Mouse (Mus musculus) B cell, adult 2 months (primary cell): ENCODE measurements at regions not wholly inside any gene's neighbourhood (a gene's known extent, or its start where the extent isn't known, plus 50 kb on each side); places are given as distances from the start of the nearest gene placed in this dataset.

ENCODE experiments used
- DNase-seq, 2 experiments: peaks; one replicate each; pipeline ENCODE4 v3.0.0; 2022

DNA sequence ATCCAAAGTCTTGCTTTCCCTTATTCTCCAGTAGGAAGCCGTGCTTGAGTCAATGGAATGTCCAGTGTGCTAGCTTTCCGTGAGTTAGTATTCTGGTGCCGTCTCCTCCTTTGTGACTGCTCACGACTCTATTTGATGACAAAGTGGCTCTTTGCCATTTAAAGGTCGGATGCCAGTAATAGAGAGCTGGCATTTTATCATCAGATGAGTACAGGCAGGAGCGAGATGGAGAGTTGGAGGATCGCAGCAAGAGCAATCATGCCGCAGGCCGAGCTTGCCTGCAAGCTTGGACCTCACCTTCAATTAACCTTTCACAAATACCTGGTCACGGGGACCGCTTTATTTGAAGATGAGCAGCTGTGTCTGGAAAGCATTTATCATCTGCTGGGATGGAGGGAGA, 291.8 kb downstream of the Hs3st3b1 start:
- DNase-seq: no peak

DNA sequence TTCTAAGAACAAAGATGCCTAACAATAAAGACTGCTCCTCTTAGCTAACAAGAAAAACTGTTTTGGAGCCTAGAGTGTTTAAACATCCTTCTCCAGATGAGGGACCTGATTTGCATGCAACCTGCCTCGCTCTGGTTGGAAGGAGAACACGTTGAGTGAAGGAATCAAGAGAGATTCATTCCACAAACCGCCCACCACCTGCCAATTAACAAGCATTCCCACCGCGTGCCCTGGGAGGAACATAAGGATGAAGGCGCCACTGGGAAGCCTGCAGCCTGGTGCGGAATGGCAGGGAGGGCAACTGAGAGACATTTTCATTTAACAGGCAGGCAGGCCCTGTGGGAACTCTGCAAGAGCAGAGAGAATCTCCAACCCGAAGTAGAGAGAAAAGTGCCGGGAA, 265.0 kb downstream of the Hs3st3b1 start:
- no peak for DNase-seq

DNA sequence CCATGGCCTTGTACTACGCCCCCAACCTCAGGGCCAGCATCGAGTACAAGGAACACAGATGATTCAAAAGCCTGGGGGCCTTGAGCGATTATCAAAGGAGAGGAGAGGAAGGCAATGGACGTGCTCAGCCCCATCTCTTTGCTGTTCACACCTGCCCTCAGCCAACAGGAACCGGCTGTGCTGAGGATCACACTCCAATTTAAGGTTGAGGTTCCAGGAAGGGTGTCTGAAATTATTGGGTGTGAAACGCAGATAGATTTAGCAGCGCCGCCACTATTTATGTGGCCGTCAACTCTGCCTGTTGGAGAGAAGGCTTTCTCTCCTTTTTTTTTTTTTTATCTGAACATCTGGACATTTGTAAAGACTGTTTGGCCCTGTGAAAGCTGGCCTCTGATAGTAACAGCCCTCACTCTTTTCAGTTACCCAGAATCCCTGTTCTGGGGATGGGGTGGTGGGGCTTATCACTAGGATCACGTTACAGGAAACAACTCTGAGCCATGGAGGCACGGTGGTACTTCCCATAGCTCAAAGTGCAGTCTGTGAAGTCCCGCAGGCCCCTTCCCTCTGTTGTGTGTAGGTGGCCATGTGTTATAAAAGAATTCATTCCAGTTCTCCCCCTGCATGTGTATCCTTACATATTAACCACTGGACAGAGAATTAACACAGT, 256.7 kb downstream of the Hs3st3b1 start:
- DNase-seq: no peak

DNA sequence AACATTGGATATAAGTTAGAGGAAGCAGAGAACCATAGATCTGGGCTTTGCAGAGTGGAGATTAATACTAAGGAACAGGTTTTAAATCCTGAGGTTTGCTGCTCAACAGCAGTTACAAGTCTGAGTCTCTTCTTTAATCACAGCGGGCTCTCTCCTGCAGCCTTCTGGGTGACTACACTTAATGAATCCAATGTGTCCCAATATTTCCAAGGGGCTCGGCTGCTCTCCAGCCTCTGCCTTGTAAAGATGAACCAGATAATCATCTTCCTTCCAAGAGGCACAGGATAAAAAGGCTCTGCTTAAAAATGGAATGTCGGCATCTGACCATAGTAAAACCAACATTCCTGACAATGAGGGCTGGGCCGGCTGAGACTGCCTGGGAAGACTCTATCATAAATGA, 251.6 kb downstream of the Hs3st3b1 start:
- no peak for DNase-seq

DNA sequence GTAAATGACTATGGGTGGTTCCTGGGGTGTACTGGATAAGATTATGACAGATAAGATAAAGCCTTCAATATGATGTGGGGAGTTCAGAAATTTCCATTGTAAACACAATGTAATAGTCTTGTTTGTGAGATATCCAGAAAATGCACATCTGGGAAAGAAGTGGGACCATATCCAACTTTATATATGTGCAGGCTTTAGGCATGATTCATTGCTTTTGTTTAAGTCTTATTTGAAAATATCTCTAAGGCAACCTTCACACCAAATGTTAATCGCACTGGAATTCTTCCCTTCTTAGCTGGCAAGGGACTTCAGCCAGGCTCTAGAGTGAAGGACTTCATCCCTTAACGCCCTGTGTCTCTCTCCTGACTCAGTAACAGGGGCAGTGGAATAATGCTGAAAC, 250.3 kb downstream of the Hs3st3b1 start:
- no peak for DNase-seq

DNA sequence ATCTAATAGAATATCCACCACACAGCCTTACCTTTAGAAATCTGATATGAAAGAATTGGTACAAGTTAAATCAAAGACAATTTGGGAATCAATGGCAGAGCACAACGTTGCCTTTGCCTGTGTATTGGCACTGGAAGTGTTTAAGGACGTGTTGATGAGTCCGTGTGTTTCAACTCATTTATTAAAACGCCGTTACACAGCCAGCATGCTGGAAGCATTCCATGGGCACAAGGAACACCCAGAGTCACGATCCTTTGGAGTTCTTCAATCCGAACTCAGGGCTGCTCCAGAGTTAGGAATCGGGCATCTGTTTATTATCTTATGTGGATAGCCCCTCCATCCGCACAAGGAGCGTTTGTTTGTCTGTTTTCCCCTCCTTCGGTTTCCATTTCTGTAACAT, 244.2 kb downstream of the Hs3st3b1 start:
- no peak for DNase-seq

DNA sequence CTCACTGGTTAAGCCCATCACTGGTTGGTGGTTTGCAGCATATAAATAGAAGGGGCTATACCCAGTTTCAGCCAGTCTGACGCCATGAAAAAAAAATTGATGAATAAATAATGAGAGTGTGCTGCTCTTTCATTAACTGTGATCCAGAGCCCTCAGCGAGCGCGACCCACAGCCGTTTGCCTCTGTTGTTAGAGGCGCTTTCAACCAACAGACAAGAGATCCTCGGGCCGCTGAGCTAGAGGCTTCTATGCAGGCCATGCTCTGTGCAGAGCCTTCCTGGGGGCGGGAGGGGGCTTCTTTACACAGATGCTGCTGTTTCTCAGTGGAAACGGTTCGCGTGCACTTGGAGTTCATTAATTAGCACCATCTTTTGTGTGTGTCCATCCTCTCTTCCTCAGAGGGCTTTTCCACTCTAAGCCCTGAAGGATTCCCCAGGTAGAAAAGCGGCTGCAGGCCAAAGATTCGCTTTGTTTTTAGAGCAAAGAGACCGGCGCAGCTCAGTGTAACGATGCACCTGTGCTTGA, 243.6 kb downstream of the Hs3st3b1 start:
- DNase-seq: no peak

DNA sequence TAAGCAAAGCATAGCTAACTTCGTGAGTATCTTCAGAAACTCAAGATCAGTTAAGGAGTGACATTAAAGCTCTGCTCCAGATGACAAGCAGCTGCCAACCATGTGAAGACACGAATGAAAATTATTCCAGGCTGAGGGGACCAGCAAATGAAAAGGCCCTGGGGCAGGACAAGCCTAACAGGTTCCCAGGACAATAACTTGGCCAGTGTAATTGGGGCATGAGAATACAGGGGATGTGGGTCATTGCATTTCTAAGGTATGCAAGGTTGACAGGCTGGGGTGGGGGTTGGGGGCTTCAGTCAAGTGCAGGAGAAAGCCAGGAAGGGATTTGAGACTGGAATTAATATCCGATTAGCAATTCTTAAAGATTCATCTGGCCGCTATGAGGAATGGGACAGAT, 242.6 kb downstream of the Hs3st3b1 start:
- no peak for DNase-seq

DNA sequence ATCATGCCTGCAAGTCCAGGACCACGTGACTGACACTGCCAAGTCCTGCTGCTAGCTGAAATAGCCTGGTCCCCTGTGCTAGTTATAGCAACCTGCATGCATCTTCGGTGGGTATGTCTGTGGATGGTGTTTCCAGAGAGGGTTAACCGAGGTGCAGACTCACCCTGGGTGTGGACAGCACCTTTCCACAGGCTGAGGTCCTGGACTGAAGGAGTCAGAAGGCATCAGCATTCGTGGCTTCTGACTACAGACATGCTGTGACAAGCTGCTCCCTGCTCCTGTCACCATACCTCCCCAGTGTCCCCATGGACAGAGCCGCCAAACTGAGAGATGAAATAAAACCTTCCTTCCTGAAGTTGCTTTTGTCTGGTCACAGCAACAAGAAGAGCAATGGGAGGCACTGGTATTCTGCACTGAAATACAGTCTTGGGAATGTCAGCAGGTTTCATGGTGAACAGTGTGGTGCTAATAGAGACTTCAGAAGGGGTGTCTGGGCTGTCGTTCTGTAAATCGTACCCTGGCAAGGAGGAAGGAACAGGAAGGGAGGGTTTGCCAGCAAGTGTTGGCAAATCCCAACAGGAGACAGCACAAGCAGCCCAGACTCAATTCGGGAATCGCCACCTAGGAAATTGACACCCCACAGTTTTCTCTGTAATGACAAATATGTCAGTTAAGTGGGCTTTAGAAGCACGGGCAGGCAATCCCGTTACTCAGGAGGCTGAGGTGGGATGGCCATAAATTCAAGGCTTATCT, 237.7 kb downstream of the Hs3st3b1 start:
- no peak for DNase-seq

DNA sequence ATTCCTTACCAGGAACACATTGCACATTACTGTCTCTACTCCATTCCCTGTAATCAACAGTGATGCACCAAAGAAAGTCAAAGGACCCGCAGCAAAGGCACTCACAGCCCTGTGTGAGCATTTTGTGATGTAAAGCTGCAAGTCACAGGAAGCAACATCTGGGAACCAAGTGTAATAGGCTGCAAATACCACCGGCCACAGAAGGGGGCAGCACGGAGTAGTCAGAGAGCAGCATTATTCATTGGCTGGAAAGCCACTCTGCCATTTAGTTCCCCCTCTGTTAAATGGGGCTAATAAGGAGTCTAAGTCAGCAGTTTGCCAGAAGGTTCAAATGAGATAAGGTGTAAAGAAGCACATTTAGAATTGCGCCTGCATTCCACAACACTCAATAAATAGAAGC, 231.0 kb downstream of the Hs3st3b1 start:
- DNase-seq: no peak

DNA sequence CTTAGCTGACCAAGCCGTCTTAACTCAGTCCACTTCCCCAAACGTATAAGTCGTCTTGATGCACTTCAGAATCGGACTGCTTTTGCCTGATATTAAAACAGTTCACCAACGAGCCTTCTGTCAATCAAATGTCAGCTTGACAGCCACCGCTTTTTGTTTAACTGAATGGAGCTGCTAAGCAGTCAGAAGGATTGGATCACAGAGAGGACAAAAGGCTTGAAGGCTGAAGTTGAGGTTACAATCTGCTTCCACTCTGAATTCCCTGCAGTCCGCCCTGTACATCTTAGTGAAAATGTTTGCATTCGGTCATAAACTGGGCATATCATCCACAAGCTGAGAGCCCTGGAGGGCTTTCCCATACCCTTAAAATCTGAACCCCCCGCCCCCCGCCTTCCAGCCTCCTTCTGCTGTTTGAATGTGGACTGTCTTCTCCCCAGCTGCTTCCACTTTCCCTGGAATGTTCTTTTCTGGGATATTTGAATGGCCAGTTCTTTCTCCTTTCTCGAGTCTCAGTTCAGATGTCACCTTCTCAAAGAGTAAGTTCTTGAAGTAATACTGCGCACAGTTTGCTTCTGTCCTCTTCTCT, 217.0 kb downstream of the Hs3st3b1 start:
- no peak for DNase-seq

DNA sequence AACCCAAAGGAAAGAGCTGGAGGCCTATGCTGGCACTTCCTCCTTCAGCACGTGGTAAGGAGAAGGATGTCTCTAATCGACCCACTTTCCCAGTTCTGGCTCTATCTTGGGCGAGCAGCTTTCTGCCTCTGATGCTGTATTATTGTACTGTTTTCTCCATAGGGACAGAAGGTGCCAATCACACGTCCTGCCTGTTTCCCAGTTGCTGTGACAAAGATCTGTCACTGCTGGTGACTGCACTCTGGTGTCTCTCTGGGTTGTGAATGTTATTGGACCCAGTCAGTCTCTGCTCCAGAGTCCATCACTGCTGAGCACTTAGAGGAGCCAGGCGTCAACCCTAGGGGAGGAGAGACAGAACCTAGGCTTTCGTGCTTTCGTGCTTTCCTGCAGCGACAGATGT, 216.0 kb downstream of the Hs3st3b1 start:
- no peak for DNase-seq

DNA sequence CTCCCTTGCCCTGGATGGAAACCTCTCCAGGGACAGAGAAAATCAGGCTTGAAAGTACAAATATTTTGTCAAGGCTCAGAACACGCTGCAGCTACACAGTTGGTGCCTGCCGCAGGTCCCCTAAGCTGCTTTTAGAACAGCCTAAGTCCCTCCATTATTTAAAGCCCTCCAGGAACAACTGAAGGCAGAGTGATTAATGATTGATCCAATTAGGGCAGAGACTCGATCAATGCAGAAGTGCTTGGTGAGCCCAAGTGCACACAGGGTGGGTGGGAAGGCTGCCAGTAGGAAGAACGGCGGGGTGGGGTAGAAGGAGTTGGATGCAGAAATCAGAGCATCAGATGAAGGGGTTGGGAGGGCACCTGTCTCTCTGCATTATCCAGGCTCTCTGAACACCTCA, 215.0 kb downstream of the Hs3st3b1 start:
- DNase-seq: no peak

DNA sequence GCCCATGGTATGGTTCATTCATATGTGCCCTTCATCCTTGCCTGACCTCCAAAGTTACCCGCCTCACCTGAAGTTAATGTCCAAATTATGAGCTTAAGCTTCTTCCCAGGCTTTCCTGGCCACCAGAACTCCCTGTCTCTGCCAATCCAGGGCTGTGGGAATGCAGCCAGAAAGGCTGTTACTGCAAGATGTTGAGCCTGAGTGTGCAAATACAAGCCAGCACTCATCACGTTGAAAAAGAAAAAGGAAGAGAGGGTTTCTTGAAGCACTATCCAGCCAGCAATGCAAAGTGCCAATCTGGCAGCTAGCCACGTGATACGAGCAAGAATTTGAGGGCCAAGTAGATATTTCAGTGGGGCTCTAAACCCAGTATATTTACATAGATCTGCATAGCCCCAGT, 213.7 kb downstream of the Hs3st3b1 start:
- no peak for DNase-seq

DNA sequence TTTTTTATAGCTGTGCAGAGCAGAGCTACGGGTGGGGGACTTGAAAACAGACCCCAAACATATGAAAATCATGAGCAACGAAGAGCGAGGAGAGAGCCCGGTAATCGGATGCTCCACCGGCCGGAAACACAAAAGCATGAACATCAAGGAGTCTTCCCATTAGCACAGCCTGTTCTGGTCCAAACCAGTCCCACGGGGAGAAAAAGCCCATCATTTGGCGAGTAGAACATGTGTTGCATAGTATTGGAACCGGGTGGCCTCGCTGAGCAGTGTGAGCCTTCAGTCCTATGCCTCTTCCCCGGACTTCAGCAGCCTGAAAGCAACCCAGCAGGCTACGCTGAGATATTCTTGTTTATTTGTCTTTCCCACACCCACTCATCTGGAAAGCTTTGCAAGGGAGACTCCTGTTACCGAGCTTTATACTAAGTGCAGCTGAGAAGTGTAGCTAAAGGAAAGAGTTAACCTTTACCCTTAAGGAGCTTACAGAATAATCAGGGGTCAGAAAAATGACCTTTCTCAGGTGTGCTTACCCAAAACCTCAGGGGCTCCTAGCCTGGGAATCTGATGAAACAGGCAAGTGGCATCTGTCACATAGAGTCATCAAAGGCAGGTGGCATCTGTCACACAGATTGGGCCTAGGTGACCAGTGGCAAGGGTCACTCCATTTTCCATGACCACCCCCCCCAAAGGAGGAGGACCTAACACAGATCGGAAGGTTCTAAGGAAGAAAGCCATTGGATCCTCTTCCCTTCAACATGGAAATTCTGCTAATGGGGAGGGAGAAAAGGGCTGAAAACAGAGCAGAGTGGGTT, 209.8 kb downstream of the Hs3st3b1 start:
- DNase-seq: no peak

DNA sequence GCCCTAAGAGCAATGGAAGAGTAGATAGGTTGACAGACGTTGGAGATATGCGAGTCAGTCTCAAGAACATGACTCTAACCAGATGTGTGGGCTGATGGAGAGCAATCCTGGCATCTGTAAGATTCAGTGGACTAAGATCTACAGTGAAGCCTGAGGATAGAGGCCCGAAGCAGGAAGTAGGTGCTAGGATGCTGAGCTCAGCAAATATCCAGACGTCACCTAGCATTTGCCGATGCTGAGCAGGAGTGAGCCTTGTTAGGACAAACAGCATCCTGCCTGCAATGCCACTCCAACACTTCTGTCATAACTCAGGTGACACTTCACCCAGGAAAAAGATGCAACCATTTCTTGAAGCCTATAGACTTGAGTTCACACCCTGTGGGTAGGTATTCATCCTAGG, 199.8 kb downstream of the Hs3st3b1 start:
- DNase-seq: no peak

DNA sequence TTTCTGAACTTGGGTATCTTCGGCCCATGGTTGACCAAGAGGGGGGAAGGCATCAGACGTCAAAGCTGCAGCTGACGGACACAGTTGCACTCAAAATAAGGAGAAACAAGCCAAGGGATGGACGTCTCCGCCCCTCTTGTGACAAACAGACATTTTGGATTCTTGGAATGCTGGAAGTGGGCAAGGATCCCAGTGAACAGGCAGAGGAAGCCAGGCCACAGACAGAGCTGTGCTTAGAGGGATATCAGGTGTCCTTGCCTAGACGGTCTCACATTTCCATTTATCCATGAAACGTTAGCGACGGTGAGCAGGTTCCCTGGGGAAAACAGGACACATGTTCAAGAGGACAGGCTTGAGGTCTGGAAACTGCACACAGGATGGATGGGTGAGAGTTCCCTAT, 191.2 kb downstream of the Hs3st3b1 start:
- no peak for DNase-seq

DNA sequence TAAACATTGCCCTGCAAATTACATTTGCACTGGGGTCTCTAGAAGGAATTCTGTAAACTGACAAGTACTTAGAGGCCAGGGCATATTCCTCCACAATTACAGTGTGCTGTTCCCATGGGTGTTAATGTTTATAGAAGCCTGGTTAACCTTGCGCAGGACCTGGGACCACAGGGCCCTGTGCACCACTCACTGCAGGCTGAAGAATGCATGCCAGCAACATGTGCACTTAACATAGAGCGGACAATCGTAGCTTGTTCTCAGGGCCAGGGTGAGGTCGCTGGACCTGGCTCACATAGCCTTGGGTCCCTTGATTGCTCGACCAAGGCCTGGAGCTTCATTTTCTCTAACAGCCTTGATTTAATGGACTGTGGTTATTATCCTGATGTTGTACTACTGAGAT, 168.8 kb downstream of the Hs3st3b1 start:
- DNase-seq: no peak

DNA sequence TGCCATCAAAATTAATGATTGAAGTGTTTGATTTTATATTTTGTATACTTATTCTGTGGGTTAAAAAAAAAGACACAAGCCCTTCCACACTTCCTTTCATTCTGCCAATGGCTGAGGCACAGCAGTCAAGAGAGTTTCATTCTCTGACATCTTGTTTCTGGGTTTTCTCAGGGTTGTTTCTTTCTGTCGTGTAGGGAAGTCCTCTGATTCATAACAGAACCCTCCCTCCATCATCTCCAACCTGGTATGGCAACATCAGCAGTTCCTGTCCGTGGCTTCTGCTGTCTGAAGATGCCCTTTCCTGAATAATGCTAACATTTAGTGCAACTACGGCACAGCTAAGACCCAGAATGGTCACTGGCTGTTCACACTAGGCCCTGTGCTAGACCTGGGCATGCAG, 167.3 kb downstream of the Hs3st3b1 start:
- DNase-seq: no peak

DNA sequence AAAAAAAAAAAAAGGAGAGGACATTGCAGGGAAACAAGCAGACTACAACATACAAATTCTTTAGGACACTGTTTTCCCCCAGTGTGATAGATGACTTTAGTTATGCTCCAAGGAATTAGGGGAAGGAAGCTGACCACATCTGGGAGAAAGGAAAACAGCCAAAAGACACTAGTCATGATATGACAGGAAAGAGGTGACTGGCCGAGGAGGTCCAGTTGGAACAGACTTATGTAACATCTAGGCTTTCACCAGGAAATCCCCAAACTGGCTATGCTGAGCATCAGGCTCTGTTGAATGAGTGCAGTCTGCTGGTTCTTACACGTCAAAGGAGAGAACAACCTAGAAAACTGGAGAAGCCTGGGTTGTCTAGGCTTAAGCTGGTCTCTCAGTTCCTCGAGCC, 163.8 kb downstream of the Hs3st3b1 start:
- no peak for DNase-seq

DNA sequence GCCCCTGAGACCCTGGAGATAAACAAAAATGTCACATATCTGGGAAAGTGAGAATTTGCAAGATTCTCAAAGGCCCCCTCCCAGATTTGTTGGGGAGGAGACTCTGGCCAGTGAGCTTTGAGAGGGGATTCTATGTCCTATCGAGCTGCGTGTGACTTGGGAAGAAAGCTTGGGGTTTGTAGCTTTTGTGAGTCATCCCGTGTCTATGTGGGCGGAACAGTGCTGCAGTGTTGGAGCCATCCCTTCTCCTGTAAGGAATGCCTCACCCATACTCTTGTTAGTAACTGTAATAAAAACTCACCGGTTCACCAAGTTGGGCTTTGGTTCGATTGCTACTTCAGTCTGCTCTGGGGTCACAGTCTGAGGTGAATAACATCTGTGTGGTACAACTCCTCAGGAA, 160.5 kb downstream of the Hs3st3b1 start:
- no peak for DNase-seq

DNA sequence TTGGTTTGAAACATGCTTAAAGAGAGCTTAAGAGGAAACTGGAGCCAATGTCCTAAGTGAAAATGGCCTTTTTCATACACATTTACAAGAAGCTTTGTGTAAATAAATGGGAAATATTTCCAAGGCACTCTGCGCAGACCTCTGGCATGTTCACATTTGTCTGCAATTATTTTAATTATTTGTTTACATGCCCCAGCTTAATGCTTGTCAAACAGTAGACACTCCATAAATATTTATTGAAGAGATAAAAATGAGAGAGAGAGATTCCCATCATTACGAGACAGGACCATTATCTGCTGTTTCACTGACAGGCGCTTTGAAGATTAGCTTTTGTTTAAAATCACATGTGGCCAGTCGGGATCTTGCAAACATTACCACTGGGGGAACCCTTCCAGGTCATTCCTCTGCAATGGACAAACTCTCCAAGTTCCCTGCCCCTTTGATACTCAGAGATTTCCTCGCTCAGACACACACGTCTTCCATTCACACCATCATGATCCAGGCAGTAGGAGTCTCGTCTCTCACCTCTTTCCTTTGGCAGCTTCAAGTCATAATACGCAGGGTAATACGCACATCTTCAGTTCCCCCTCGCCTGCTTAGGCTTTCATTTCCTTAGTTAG, 154.3 kb downstream of the Hs3st3b1 start:
- no peak for DNase-seq

DNA sequence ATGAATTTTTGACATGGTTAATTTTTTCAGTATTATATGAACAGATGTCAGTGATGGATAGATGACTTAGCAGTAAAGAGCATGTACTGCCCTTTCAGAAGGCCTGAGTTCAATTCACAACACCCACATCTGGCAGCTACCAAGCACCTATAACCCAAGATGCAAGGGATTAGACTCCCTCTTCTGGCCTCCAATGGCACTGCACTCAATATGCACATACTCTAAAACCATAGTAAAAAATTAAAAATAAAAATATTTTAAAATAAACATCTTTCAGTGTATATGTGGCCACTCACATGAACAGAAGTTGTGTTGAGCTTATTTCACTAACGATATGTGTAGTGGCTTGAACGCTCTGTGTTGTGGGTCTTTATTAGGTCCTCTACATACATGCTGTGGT, 152.4 kb downstream of the Hs3st3b1 start:
- DNase-seq: no peak
